Mouse (Mus musculus): ENCODE data around the gene Pcp4l1. TPM values are rescaled to one million over a fixed set of nuclear protein-coding genes. Genes with fewer than 3 reads are reported as not detected.

Gene Pcp4l1
- polyA plus RNA-seq, 2 experiments: 3.9 to 6.0 TPM

DNA sequence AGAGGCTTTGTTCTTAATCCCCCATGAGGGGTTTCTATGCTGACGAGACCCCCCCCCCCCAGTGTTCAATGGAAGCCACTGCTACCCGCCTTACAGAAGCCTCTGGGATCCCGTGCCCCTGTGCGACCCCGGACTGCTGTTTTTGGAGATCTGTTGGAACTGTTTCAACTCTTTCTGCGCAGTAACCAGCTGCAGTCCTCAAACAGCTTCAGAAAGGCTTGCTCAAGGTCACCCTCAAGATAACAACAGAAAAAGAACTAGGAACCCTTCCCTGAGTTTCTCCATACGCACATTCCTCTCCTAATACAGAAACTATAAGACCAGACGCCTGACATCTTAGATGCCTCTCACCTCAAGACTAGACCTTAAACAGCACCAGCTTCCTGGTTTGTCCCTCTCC is 7.0 kb downstream of the Pcp4l1 start:
- no peaks in the 10 kb centered on the region for H3K36me3 ChIP-seq (ENCODE audit: control insufficient read depth, insufficient read depth, low read length)
- H3K4me3 ChIP-seq (replicated peaks; ENCODE audit: low read length): no peak overlapping the region
- no peak for DNase-seq (ENCODE audit: low spot score)
- no peak overlapping the region; the same call in 1 of the 2 replicates for H3K4me2 ChIP-seq (replicated peaks; ENCODE audit: low read depth, low read length, severe bottlenecking)
- H3K27ac ChIP-seq (replicated peaks; ENCODE audit: low read depth, low read length): no peak overlapping the region; the same call in 1 of the 2 replicates
- H3K9ac ChIP-seq (ENCODE audit: low read depth, low read length, severe bottlenecking): no peak overlapping the region
- TF ChIP-seq POLR2A (IDR thresholded peaks at IDR 0.05; ENCODE audit: borderline replicate concordance, extremely low read depth, insufficient read depth, insufficient read length): no peak
- peaks cover 23% of the 10 kb centered on the region; the same call in 1 of the 2 replicates for H3K27me3 ChIP-seq (ENCODE audit: control insufficient read depth, insufficient read depth, low read length)
- no peaks in the 10 kb centered on the region for H3K9me3 ChIP-seq (ENCODE audit: control insufficient read depth, low read length)
- peak; percentile 17; the same call in 1 of the 2 replicates for ATAC-seq (ENCODE audit: low FRiP score, low read depth)
- peaks cover 24% of the 10 kb centered on the region for H3K4me1 ChIP-seq (ENCODE audit: control insufficient read depth, insufficient read depth, low read length)
- 17% methylated on average over 8 of the region's 8 CpGs for WGBS

DNA sequence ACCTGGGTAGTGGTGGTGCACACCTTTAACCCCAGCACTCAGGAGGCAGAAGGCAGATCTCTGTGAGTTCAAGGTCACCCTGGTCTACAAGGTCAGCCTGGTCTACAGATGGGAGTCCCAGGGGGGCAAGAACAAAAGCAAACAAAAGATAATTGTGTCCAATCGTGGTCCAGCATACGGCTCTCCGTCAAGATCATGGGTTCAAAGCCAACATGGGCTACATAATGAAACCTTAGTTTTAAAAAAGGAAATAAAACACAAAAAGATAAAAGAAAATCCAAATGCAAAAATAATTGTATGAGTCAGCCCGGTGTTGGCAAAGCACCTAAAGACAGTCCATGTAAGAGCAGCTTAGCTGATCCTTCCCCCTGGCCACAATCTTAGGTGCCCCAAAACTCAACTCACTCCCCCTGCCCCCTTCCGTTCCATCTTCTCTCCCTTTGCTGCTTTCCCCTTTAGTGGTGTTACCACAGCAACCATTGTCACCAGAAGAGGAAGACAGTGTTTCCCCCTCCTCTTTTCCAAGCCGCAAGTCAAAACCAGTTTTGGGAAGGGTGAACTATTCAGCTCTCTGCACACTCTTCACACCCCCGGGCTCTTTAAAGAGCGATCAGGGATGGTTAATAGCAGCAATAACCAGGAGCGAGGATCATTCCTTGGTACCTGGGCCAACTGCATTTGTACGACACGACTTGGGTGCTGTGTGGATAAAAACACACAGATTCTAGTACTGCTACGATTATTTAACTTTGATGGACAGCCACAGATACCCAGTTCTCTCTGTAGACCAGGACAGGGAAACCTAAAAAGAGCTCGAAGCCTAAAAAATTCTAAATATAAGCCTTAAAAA is 8.0 kb downstream of the Pcp4l1 start:
- peaks cover 21% of the 10 kb centered on the region for H3K4me1 ChIP-seq (ENCODE audit: control insufficient read depth, insufficient read depth, low read length)
- no peak overlapping the region for H3K4me2 ChIP-seq (replicated peaks; ENCODE audit: low read depth, low read length, severe bottlenecking)
- no peak for ATAC-seq (ENCODE audit: low FRiP score, low read depth)
- no peak for TF ChIP-seq POLR2A (IDR thresholded peaks at IDR 0.05; ENCODE audit: borderline replicate concordance, extremely low read depth, insufficient read depth, insufficient read length)
- 0 out of 2 replicates have a peak overlapping the region, but pooled peaks have one; percentile 2 for H3K27ac ChIP-seq (replicated peaks; ENCODE audit: low read depth, low read length)
- no peak overlapping the region for H3K4me3 ChIP-seq (replicated peaks; ENCODE audit: low read length)
- H3K36me3 ChIP-seq (ENCODE audit: control insufficient read depth, insufficient read depth, low read length): no peaks in the 10 kb centered on the region
- no peak overlapping the region for H3K9ac ChIP-seq (ENCODE audit: low read depth, low read length, severe bottlenecking)
- H3K27me3 ChIP-seq (ENCODE audit: control insufficient read depth, insufficient read depth, low read length): peaks cover 13% of the 10 kb centered on the region; the same call in 1 of the 2 replicates
- 67% methylated on average over 13 of the region's 13 CpGs for WGBS
- no peak for DNase-seq (ENCODE audit: low spot score)
- no peaks in the 10 kb centered on the region for H3K9me3 ChIP-seq (ENCODE audit: control insufficient read depth, low read length)

DNA sequence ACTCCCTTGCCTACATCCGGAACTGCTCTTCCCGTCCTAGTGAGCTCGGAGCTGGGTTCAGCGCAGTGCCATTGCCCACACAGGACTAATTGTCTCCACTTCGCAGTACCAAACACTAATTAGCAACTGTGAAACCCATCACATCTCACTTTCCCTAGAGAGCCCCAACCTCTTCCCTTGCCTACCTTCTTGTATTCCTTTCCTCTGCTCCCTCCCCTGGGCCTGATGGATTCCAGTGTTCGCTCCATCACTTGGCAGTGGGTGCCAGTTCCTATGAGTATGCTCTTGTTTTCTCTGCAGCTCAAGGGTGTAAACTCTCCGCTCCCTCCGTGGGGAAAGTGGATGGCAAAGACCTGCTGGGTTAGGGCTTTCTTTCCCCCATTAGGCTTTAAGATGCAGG is 10.4 kb downstream of the Pcp4l1 start:
- no peak for ATAC-seq (ENCODE audit: low FRiP score, low read depth)
- 54% methylated on average over 8 of the region's 8 CpGs for WGBS
- H3K27ac ChIP-seq (replicated peaks; ENCODE audit: low read depth, low read length): no peak overlapping the region
- no peak overlapping the region for H3K4me3 ChIP-seq (replicated peaks; ENCODE audit: low read length)
- TF ChIP-seq POLR2A (IDR thresholded peaks at IDR 0.05; ENCODE audit: borderline replicate concordance, extremely low read depth, insufficient read depth, insufficient read length): no peak
- no peak overlapping the region for H3K9ac ChIP-seq (ENCODE audit: low read depth, low read length, severe bottlenecking)
- peaks cover 19% of the 10 kb centered on the region for H3K4me1 ChIP-seq (ENCODE audit: control insufficient read depth, insufficient read depth, low read length)
- H3K4me2 ChIP-seq (replicated peaks; ENCODE audit: low read depth, low read length, severe bottlenecking): no peak overlapping the region
- H3K9me3 ChIP-seq (ENCODE audit: control insufficient read depth, low read length): no peaks in the 10 kb centered on the region
- no peaks in the 10 kb centered on the region for H3K36me3 ChIP-seq (ENCODE audit: control insufficient read depth, insufficient read depth, low read length)
- no peaks in the 10 kb centered on the region for H3K27me3 ChIP-seq (ENCODE audit: control insufficient read depth, insufficient read depth, low read length)
- no peak for DNase-seq (ENCODE audit: low spot score)

DNA sequence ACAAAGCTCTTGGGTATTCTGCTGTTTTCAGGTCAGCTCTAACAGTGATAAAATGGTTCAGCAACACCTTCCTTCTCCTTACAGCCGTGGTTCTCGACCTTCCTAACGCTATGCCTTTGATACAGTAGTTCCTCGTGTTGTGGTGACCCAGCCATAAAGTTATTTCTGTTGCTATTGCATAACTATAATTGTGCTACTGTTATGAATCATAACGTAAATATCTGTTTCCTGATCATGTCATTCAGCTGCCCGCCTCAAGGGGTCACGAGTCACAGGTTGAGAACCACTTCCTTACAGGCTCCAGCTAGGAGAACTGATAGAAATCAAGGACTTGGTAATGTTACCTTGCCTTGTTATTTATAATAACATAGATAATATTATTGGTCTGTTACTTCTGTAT is 11.8 kb downstream of the Pcp4l1 start:
- H3K4me3 ChIP-seq (replicated peaks; ENCODE audit: low read length): no peak overlapping the region
- no peak for DNase-seq (ENCODE audit: low spot score)
- no peak for TF ChIP-seq POLR2A (IDR thresholded peaks at IDR 0.05; ENCODE audit: borderline replicate concordance, extremely low read depth, insufficient read depth, insufficient read length)
- 79% methylated on average over 7 of the region's 7 CpGs for WGBS
- ATAC-seq (ENCODE audit: low FRiP score, low read depth): no peak
- H3K4me2 ChIP-seq (replicated peaks; ENCODE audit: low read depth, low read length, severe bottlenecking): no peak overlapping the region
- no peak overlapping the region for H3K9ac ChIP-seq (ENCODE audit: low read depth, low read length, severe bottlenecking)
- peaks cover 13% of the 10 kb centered on the region for H3K4me1 ChIP-seq (ENCODE audit: control insufficient read depth, insufficient read depth, low read length)
- no peak overlapping the region for H3K27ac ChIP-seq (replicated peaks; ENCODE audit: low read depth, low read length)
- no peaks in the 10 kb centered on the region for H3K36me3 ChIP-seq (ENCODE audit: control insufficient read depth, insufficient read depth, low read length)
- no peaks in the 10 kb centered on the region for H3K9me3 ChIP-seq (ENCODE audit: control insufficient read depth, low read length)
- H3K27me3 ChIP-seq (ENCODE audit: control insufficient read depth, insufficient read depth, low read length): no peaks in the 10 kb centered on the region

DNA sequence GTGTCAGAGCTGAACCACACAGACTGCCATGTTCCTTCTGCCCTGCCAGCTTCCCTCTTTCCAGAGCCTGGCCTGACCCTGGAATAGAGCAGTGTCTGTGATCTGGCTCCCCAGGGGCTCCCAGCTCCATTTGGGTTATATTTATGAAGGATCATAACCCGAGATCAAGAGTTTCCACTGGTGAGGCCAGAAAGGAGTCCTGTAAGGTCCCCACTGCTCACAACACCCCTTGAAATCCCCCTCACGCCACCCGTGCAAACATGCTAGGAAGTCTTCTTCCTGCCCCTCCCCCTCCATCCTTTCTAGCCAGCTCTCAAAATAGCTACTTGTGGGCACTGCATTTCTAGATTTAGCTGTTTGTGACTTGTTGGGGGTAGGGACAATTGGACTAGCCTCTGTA is 12.4 kb downstream of the Pcp4l1 start:
- no peak for TF ChIP-seq POLR2A (IDR thresholded peaks at IDR 0.05; ENCODE audit: borderline replicate concordance, extremely low read depth, insufficient read depth, insufficient read length)
- Histone ChIP-seq H3K4me3 (replicated peaks; ENCODE audit: low read length) (no peak overlapping the region), H3K9me3 (ENCODE audit: control insufficient read depth, low read length) (no peaks in the 10 kb centered on the region), H3K27ac (replicated peaks; ENCODE audit: low read depth, low read length) (no peak overlapping the region), H3K27me3 (ENCODE audit: control insufficient read depth, insufficient read depth, low read length) (no peaks in the 10 kb centered on the region), H3K36me3 (ENCODE audit: control insufficient read depth, insufficient read depth, low read length) (no peaks in the 10 kb centered on the region), H3K9ac (ENCODE audit: low read depth, low read length, severe bottlenecking) (no peak overlapping the region), H3K4me1 (ENCODE audit: control insufficient read depth, insufficient read depth, low read length) (peaks cover 6% of the 10 kb centered on the region), H3K4me2 (replicated peaks; ENCODE audit: low read depth, low read length, severe bottlenecking) (no peak overlapping the region)
- no peak for ATAC-seq (ENCODE audit: low FRiP score, low read depth)
- DNase-seq (ENCODE audit: low spot score): no peak
- WGBS: 44% methylated on average over 3 of the region's 3 CpGs

Data from limb, embryonic 14.5 days (tissue).